Mouse (Mus musculus) brain, adult 2 months (tissue): ENCODE measurements at regions not wholly inside any gene's neighbourhood (a gene's known extent, or its start where the extent isn't known, plus 50 kb on each side); places are given as distances from the start of the nearest gene placed in this dataset.

ENCODE experiments used
- DNase-seq: peaks from one replicate; pipeline ENCODE4 v3.0.0; 2011; ENCODE audit warnings: low read depth, low spot score

DNA sequence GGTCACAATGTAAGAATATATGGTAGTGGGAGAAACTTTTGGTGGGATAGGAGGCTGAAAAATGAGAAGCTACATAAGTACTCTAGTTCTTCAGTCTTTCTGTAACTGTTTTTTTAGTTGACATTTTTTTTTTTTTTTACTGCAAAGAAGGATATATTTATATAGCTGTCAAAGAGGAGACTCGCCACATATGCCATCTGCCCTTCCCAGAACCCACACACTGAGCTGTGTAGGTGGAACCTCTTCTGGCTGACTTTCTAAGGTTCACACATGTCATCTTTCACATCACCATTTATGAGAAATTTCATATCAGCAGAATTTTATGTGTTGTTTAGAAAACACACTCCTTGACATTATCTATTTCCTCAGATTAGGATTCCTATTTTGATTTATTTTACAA, 574.7 kb downstream of the Gm37988 start:
- peak; percentile 68 for DNase-seq
